Mouse (Mus musculus) hindbrain, postnatal 0 days (tissue): ENCODE results near the gene Tmem95. TPM values are rescaled to one million over a fixed set of nuclear protein-coding genes. Genes with fewer than 3 reads are reported as not detected.

Source experiments
- ATAC-seq: fragments of 200-750 bp; cut with Nextera tagmentation; 2 replicates; pipeline ENCODE4 v1.8.0; 2017; ENCODE audit warnings: mild to moderate bottlenecking, moderate TSS enrichment, moderate library complexity
- DNase-seq: peaks from one replicate; pipeline ENCODE4 v3.0.0-alpha.2; 2015; ENCODE audit warnings: low spot score
- H3K27ac ChIP-seq: fragments of 300-500 bp; sonication (generic); 2 replicates; pipeline ENCODE4 v1.5.1; 2014; ENCODE audit warnings: mild to moderate bottlenecking
- H3K27me3 ChIP-seq: fragments of 300-500 bp; sonication (generic); 2 replicates; pipeline ENCODE4 v1.6.1; 2014; ENCODE audit warnings: low read length, mixed read lengths; ENCODE audit not compliant: insufficient read depth
- H3K36me3 ChIP-seq: fragments of 300-500 bp; sonication (generic); 2 replicates; pipeline ENCODE4 v1.6.1; 2014; ENCODE audit warnings: low read length, mixed read lengths; ENCODE audit not compliant: insufficient read depth
- H3K4me1 ChIP-seq: fragments of 300-500 bp; sonication (generic); 2 replicates; pipeline ENCODE4 v1.6.1; 2014; ENCODE audit warnings: antibody characterized with exemption, low read length, mixed read lengths; ENCODE audit not compliant: insufficient read depth
- H3K4me2 ChIP-seq: fragments of 300-500 bp; sonication (generic); 2 replicates; pipeline ENCODE4 v1.6.1; 2014; ENCODE audit warnings: low read depth, mild to moderate bottlenecking, low read length, moderate library complexity, mixed read lengths
- H3K4me3 ChIP-seq: fragments of 300-500 bp; sonication (generic); 2 replicates; pipeline ENCODE4 v1.5.1; 2014; ENCODE audit warnings: low read length
- H3K9ac ChIP-seq: fragments of 300-500 bp; sonication (generic); replicated peaks from 2 replicates; pipeline ENCODE4 v1.6.1; 2014; ENCODE audit warnings: mild to moderate bottlenecking, low read length, moderate library complexity, mixed read lengths
- H3K9me3 ChIP-seq: fragments of 300-500 bp; sonication (generic); 2 replicates; pipeline ENCODE4 v1.6.1; 2016; ENCODE audit warnings: low read length, mixed read lengths
- CTCF ChIP-seq: IDR thresholded peaks from 2 replicates; pipeline ENCODE4 v1.5.1; 2016; ENCODE audit warnings: antibody characterized with exemption, control low read depth, low read depth
- WGBS: fragments of 180-500 bp; shearing (Covaris S2); extraction: QIAGEN DNeasy Blood & Tissue Kit; methylation state at CpG from one replicate; pipeline ENCODE4 v1.1.7; 2014; 5-methylcytosine and 5-hydroxymethylcytosine counted together
- polyA plus RNA-seq: library from polyadenylated mRNA; unstranded; fragments of >200 nt; fragmentation: Nextera tagmentation; extraction: Ambion mirVana; gene quantifications from 2 replicates; pipeline ENCODE4 v1.2.1, GENCODE M21; 2015
- total RNA-seq: library from RNA; depleted of rRNA; stranded (reverse); fragments of >200 nt; gene quantifications from 2 replicates; pipeline ENCODE4 v1.2.3, GENCODE M21; 2014

Gene Tmem95
- total and polyA plus RNA-seq, 2 experiments from 2014 or later = not detected

GRCm38 (mm10) chr11:69910177-69910576 is 32.4 kb upstream of the Tmem95 start:
- H3K27ac ChIP-seq = no peak overlapping the region
- H3K9ac ChIP-seq = no peak overlapping the region
- TF ChIP-seq CTCF = no peak
- no peak overlapping the region for H3K4me3 ChIP-seq
- no peak for ATAC-seq
- peaks cover 8% of the 10 kb centered on the region; the same call in 1 of the 2 replicates for H3K4me1 ChIP-seq
- no peaks in the 10 kb centered on the region for H3K9me3 ChIP-seq
- H3K36me3 ChIP-seq = peaks cover 74% of the 10 kb centered on the region
- H3K27me3 ChIP-seq = no peaks in the 10 kb centered on the region
- DNase-seq = no peak
- WGBS = 97% methylated on average over 8 of the region's 8 CpGs
- H3K4me2 ChIP-seq = no peak overlapping the region

- ATAC-seq (no peak), DNase-seq (no peak)
- no peak overlapping the region for H3K9ac ChIP-seq
- no peak overlapping the region for H3K4me3 ChIP-seq
- no peaks in the 10 kb centered on the region for H3K27me3 ChIP-seq
- no peak for TF ChIP-seq CTCF
- peaks cover 78% of the 10 kb centered on the region for H3K36me3 ChIP-seq
- peaks cover 3% of the 10 kb centered on the region; the same call in 1 of the 2 replicates for H3K4me1 ChIP-seq
- H3K4me2 ChIP-seq = no peak overlapping the region
- no peak overlapping the region for H3K27ac ChIP-seq
- WGBS = 90% methylated on average over 5 of the region's 5 CpGs
- H3K9me3 ChIP-seq = no peaks in the 10 kb centered on the region
Observed at GRCm38 (mm10) chr11:69909174-69909573, 31.4 kb upstream of the Tmem95 start.

GRCm38 (mm10) chr11:69908645-69909044 is 30.8 kb upstream of the Tmem95 start:
- H3K9ac ChIP-seq = no peak overlapping the region
- no peak overlapping the region for H3K4me3 ChIP-seq
- no peak for TF ChIP-seq CTCF
- peaks cover 83% of the 10 kb centered on the region for H3K36me3 ChIP-seq
- ATAC-seq (no peak), DNase-seq (no peak)
- H3K4me1 ChIP-seq = peaks cover 3% of the 10 kb centered on the region; the same call in 1 of the 2 replicates
- no peak overlapping the region for H3K4me2 ChIP-seq
- H3K9me3 ChIP-seq = no peaks in the 10 kb centered on the region
- H3K27ac ChIP-seq = no peak overlapping the region
- WGBS = 92% methylated on average over 11 of the region's 11 CpGs
- H3K27me3 ChIP-seq = no peaks in the 10 kb centered on the region

GRCm38 (mm10) chr11:69904311-69904710 is 26.5 kb upstream of the Tmem95 start:
- H3K27ac ChIP-seq = no peak overlapping the region
- no peaks in the 10 kb centered on the region for H3K27me3 ChIP-seq
- H3K4me3 ChIP-seq = no peak overlapping the region
- H3K4me1 ChIP-seq = peaks cover 12% of the 10 kb centered on the region
- ATAC-seq = no peak
- no peak overlapping the region for H3K9ac ChIP-seq
- H3K9me3 ChIP-seq = no peaks in the 10 kb centered on the region
- H3K36me3 ChIP-seq = peaks cover 52% of the 10 kb centered on the region
- TF ChIP-seq CTCF = no peak
- 97% methylated on average over 9 of the region's 9 CpGs for WGBS
- DNase-seq = no peak
- H3K4me2 ChIP-seq = no peak overlapping the region

GRCm38 (mm10) chr11:69902972-69903371 is 25.2 kb upstream of the Tmem95 start:
- Histone ChIP-seq H3K4me1 (peaks cover 17% of the 10 kb centered on the region), H3K9me3 (no peaks in the 10 kb centered on the region), H3K9ac (peak overlapping the region; percentile 72; the same call in 1 of the 2 replicates), H3K27ac (no peak overlapping the region), H3K4me2 (peak overlapping the region; percentile 98), H3K27me3 (no peaks in the 10 kb centered on the region), H3K36me3 (peaks cover 40% of the 10 kb centered on the region), H3K4me3 (peak overlapping the region; percentile 63; the same call in 1 of the 2 replicates)
- no peak for ATAC-seq
- TF ChIP-seq CTCF = no peak
- 86% methylated on average over 13 of the region's 13 CpGs for WGBS
- no peak for DNase-seq

- Histone ChIP-seq H3K27me3 (no peaks in the 10 kb centered on the region), H3K4me1 (peaks cover 17% of the 10 kb centered on the region), H3K4me2 (peak overlapping the region; percentile 98), H3K36me3 (peaks cover 30% of the 10 kb centered on the region), H3K4me3 (peak overlapping the region; percentile 63), H3K9ac (peak overlapping the region; percentile 72), H3K27ac (peak overlapping the region; percentile 91), H3K9me3 (no peaks in the 10 kb centered on the region)
- ATAC-seq = no peak; the same call in 1 of the 2 replicates
- TF ChIP-seq CTCF = no peak
- under 1% methylated on average over 39 of the region's 39 CpGs for WGBS
- DNase-seq = no peak
Observed at GRCm38 (mm10) chr11:69901993-69902392, 24.2 kb upstream of the Tmem95 start.

GRCm38 (mm10) chr11:69901406-69901846 is 23.6 kb upstream of the Tmem95 start:
- TF ChIP-seq CTCF = no peak
- peak; percentile 88 for ATAC-seq
- under 1% methylated on average over 42 of the region's 42 CpGs for WGBS

More at GRCm38 (mm10) chr11:69901406-69901846, 23.6 kb upstream of the Tmem95 start:
- DNase-seq = peak; percentile 99
- H3K27ac ChIP-seq = peak overlapping the region; percentile 91
- H3K36me3 ChIP-seq = peaks cover 25% of the 10 kb centered on the region
- H3K9me3 ChIP-seq = no peaks in the 10 kb centered on the region
- H3K9ac ChIP-seq = peak overlapping the region; percentile 72
- H3K27me3 ChIP-seq = no peaks in the 10 kb centered on the region
- peaks cover 17% of the 10 kb centered on the region for H3K4me1 ChIP-seq
- peak overlapping the region; percentile 98 for H3K4me2 ChIP-seq
- peak overlapping the region; percentile 63 for H3K4me3 ChIP-seq
